Mouse (Mus musculus) heart, adult 8-10 months (tissue): ENCODE data around the gene Phgdh. TPM values are rescaled to one million over a fixed set of nuclear protein-coding genes. Genes with fewer than 3 reads are reported as not detected.

Experiments
- DNase-seq: peaks from one replicate; pipeline ENCODE4 v3.0.0; 2022; ENCODE audit warnings: low spot score
- total RNA-seq, 4 experiments: library from RNA; stranded (reverse); gene quantifications; 2 replicates each; pipeline ENCODE4 v1.2.4; 2022

Phgdh gene
- total RNA-seq, 4 experiments from 2014 or later, result 1.1 to 1.8 (median 1.5) TPM

DNA sequence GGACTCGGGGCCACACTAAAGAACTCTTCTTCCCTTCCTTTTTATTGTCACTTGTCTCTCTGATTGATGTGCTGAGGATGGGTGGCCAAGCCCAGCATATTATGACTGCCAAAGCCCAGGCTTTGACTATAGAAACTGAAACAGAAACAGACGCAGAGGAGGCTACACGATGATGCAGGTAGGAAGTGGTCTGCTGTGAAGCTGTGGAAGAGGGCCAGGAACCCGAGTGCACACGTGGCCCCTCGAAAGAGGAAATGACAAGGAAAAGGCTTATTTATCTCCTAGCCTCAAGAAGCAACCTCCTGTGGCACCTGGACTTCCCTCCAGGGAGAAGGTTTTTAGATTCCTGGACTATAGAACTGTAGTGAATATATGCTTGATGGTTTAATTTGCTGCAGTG lies 8.3 kb upstream of the Phgdh start:
- no peak for DNase-seq

DNA sequence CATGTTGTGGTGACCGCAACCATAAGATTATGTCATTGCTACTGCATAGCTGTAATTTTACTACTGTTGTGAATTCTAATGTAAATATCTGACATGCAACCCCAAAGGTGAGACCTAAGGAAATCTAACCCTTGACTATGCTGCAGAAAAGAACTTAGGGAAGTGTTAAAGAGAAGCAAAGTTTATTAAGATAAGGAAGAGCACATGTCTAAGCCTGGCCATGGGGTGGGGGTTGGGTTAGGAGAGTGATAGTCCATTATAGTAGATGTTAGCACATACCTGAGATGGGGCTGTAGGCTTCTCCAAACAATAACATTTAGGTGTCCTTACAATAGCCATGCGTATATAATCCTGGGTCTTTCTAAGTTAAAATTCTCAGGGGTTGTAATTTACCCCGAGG lies 3.4 kb upstream of the Phgdh start:
- no peak for DNase-seq

DNA sequence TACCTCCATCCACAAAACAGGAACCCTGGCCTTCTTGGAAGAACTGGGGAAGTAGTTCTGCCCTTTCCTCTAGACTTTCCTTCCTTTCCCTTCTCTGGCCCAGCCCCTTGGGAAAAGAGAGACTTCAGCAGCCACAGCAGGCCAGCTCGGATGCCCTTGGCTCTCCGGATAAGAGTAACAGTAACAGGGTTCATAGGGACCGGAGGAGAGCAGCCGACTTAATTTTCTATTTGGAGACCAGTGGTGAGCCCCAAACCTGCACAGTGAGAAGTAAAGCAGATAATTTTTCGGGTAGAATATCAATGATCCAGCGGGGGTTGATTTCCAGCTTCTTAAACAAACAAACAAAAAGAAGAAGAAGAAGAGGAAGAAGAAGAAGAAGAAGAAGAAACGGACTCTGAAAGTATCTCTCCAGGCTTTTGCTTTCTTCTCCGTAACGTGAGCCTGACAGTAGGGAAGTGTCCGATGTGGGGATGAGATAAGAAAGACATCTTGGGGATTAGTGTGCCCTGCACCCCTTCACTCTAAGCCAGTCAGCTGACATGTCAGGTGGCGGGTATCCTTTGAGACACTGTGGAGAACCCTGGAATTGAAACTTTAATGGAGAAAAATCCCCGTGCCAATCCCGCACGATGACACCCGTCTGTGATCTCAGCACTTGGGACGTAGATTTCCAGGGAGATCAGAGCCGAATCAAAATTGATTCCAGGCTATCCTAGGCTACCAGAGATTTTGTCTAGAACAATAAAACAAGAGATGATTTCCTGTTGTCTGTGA lies 1.2 kb upstream of the Phgdh start:
- DNase-seq, result no peak

DNA sequence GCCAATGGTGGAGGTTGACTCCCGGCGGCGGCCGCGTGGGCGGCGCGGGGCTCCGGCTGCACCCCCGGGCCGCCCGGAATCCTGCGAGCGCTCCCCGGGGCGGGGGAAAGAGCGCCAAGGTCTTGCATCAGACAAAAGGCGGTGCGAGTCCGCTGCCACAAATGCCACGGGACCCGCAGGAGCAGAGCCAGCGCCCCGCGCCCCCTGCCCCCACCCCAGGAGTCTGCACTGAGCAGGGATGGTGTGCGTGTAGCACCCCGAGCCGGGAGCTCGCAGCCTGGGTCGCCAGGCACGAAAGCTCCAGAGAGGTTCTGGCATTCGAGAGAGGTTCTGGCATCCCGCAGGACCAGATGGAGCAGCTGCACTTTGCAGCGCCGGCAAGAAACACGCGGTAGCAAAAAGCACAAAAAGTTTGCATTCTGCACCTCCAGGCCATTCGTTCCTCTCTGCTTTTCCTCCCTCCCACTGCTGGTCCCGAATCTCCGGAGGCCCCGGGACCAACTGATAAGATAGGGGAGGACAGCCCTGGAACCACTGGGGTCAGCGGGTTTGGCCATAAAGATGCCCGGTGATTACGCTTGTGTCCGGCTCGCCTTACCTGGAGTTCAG lies 589 bp downstream of the Phgdh start:
- no peak for DNase-seq

DNA sequence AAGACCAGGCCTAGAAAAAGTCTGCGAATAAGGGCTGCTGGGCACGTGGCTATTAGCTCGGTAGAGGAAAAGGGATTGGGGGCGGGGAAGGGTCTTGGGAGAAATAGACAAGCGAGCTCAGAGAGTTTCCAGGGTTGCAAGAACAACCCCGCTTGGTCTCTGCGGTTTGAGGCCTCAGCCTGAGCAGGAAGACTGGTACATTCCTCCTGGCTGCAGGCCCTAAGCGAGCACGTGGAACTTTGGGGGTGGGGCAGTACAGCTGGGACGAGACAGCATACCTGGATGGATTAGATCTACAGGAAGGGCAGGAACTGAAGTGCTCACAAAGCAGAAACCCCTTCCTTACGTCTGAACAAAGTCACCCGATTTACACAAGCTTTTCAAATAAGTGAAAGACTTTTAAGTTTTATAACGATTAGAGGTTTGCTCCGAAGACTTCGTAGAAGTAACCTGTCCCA lies 1.2 kb downstream of the Phgdh start:
- no peak for DNase-seq

DNA sequence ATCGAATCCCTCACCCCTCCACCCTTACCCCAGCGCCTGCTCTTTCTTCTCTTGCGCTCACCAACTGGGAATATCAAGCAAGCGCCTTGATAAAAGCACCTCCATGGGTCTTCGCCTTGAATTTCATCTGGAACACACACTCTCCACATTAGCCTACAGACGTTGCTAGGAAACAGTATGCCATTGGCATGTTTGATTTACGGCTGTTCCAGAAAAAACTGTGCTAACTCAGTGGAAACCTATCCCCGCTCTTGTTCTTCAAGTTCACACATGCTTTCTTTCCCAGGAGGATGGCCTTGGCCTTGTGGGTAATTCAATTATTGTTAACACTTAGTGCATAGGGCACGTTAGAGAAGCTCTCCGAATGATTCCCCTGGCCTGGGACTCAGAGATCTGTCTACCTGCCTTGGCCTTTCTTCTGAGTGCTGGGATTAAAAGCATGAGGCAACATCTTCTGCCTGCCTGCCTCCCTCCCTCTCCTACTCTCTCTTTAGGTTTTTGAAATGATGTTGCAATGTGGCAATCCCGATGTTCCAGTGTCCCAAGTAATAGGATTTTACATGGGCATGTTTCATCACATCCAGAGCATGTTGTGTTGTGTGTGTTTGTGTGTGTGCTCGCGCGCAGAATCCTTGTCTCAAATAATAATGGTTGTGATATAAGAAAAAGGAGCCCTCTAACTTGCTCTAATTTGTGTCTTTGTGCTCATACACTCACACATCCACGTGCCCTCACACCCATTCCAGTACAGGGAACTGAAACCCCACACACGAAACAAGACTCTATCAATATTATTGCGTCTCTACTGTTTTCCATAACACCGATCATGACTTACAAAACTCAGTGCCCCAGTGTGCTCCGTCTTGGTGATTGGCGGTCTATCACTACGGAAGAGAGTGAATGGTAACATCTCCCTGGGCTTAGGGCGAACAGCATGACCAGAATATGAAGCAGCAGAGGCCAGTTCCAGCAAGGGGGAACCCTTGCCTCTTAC lies 2.8 kb downstream of the Phgdh start:
- DNase-seq, result no peak

DNA sequence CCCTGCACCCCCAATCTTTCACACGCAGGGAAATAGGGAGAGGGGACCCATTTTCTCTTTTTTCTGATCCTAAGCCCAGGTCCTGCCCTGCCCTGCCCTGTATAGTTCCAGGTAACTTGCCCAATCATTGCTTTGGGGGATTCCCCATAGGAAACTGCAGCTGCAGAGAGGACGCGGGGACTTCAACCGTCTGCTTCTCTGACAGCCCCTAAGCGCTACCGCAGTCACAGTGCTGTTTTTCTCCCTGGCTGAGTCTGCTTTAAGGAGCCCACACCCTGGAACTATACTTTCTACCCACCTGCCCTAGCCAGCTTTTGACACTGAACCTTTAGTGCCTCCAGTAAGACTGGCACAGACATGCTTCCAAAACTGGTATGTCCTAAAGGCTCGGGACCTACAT lies 3.9 kb downstream of the Phgdh start:
- no peak for DNase-seq

DNA sequence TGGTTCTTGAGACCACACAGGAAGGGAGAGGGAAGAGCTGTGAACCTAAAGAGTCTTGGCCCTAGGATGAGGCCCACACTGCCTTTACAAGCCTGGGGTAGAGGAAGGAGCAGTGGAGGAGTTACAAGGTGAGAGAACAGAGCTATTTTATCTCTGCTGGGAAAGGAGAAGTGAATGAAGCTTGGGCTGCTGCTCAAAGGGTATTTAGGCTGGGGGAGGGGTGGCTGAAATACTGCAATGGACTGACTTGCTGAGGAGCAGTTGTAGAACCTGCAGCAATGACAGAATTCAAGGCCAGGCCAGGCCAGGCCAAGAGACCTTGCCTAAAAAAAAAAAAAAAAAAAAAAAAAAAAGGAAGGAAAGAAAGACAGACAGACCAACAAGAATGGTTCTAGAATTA lies 4.5 kb downstream of the Phgdh start:
- no peak for DNase-seq

DNA sequence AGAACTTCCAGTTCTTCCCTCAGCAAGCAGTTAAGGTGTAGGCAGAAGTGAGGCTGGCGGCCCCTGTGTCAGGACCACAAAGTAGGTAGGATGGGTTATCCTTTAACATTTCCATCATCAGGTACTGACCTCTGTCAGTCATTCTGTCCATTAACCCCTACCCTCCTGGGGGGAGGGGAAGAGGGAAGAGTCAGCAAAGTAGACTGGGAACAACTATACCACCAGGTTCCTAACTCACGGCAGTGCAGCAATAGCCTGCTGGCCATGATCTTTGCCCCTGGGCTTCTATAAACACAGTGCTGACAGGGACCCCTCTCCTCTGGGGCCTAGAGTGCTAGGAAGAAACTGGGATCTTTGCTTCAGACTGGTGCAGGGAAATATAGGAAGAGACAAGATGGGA lies 5.8 kb downstream of the Phgdh start:
- DNase-seq, result no peak

DNA sequence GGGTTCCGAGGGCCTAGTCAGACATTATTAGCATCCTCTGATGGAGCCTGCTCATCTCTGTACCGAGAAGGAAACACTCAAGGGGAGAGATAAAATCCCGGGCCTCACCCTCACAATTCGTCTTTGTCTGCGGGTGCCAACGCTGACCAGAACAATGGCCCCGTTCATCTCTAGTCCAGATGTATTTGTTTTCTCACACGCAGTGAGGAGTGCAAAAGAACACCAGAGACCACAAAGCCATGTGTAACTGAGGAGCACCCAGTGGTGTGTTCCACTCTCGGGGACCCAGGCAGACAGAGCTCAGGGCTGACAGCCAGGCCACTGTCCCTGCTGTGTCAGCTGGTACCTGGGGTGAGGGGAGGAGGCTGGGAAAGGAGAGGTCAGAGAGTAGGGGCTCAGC lies 15.6 kb downstream of the Phgdh start:
- DNase-seq, result no peak

DNA sequence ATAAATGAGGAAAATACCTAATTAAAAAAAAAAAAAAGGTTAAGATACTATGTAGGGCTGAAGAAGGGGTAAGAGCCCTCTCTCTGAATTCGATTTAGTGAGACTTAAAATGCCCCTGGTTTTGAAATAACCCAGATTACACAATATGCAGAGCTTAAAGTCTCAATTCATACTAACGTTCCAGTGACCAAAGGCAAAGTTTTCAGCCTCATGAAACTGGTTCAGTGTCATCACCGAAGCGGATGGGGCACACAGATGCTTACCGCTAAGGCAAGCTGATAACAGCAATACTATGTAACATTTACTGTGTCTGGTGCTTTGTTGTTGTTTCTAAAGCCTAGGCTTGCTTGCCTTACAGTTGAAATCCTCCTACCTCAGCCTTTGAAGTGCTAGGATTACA lies 17.6 kb downstream of the Phgdh start:
- no peak for DNase-seq

DNA sequence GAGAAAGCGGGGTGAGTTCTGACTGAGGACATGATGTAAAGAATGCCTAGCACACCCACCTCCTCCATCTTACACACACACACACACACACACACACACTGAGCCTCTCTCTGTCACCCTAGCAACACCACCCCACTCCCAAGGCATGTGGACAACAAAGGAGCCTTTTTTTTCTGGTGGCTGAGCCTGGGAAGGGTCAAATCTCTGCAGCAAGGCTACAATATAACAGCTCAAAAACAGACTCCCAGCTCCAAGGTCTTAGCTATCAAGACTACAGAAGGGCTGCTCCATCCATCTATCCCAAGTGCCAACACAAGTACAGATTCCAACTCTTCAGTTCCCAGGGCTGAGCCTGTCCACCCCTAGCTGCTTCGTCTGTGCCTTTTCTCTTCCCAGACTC lies 20.6 kb downstream of the Phgdh start:
- DNase-seq, result no peak

DNA sequence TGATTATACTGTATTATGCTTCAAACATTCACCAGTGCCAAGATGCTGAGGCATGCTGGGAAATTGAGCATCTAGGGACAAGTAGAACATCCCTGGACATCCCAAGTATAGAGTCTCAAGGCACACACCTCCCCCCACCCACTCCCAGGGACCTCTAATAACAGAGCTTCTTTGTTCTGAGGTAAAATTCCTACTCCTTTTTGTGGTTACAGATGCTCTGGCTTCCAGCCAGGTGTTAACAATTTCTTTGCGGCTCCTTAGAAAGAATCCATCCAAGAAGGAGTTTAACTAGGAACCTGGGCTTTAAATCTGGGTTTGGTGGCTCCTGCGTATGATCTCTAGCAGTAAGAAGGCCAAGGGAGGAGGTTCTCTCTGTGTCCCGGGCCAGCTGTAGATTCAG lies 22.6 kb downstream of the Phgdh start:
- DNase-seq, result no peak

DNA sequence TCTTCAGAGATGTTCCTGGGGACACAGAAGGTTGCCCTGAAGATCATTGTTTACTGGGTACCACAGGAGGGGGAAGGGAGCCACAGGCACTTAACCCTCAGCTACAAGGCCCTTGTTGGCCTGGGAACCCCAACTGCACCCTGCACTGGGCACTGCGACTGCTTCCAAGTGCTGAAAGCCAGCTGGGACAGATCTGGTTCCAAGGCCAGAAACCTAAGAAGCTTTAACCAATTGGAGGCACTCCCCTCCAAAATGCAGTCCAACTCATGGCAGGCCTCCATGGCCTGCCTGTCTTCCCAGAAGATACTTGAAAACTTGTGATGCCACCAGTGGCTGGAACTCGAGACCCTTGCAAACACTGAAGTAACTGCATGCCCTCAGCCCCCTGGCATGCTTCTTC lies 24.6 kb downstream of the Phgdh start:
- DNase-seq, result no peak

DNA sequence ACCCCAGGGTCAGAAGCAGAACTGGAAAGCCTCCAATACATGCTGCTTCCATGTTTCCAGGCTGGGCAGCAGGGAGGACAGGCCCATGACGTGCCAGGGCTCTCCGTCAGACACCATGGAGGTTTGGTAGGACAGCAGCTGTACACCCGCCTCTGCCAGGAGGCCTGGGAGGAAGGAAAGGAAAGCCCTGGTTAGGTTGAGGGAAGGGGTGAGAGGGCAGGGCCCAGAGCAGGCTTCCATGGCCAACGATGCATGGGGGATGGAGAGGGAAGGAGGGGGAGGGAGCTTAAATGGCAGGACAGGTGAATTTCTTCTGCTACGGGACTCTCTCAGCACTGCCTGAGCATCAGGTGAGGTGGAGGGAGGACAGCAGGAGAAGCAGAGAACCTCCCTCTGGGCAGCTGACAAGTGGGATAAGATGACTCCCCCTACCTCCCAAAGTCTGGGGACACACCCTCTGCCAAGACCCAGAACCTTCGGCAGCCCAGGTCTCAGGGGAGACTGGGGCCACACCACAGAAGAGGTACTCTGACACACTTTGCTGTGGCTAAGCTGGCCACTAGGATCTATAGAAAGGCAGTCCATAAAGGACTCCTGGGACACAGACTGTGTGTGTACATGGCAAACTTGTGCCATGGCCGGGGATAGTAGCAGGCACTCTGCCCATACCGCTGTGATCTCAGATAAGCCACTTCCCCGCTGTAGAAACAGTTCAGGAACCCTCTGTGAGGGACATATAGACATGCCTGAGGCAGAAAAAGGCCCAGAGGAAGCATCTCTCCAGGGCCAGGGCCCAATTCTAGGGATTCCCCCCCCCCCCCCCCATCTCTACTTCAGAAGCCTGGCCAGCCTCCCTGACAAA lies 26.3 kb downstream of the Phgdh start:
- DNase-seq, result no peak

DNA sequence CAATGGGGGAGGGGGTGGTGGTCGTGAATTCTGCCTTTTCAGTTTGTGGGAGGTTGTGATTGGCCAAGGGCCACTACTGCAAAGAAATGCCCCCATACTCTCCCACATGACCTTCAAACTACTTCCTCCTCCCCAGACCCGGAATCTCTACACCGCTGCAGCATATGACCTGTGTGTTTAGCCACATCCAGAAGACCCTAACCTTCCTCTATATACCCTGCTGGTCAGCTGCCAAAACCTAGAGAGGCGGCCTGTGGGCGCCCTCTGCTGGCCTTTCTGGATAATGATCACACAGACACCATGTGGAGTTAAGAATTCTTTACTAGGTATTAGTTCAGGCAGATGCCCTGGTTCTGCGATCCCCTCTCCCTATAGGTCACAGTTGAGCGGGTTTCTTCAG lies 26.9 kb downstream of the Phgdh start:
- peak; percentile 36 for DNase-seq

DNA sequence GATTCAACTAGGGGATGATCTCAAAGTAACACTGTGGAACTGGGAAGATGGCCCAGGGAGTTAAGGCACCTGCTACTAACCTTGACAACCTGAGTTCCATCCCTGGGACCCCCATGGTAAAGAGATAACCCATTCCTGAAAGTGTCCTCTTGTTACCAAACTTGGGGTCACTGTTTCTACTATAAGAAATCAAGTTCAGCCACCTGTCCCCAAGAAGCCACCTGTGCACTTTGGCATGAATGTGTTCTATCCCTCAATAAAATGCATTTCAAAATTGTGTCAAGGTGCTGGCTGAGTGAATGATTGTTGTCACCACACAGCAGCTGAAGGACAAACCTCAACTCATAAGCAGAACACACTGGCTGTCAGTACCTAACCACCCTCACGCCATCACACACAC lies 29.3 kb downstream of the Phgdh start:
- no peak for DNase-seq

DNA sequence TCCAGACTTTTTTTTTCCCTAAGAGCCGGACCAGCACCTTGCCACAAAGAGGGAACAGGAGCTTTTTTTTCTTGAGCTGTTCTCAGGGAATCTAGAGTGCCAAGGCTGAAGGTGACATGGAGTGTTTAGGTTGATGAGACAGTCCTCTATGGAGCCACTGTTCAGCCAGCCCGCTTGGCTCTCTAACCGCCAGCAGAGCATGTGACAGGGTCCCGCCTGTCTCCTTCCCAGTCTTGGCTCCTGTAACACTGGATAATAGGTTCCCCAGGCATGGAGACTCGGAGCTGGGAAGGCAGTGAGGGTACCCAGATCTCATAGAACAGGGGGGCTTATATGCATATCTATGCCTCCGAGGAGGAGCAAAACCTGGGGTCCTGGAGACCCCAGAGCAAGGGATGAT lies 31.2 kb downstream of the Phgdh start:
- no peak for DNase-seq

DNA sequence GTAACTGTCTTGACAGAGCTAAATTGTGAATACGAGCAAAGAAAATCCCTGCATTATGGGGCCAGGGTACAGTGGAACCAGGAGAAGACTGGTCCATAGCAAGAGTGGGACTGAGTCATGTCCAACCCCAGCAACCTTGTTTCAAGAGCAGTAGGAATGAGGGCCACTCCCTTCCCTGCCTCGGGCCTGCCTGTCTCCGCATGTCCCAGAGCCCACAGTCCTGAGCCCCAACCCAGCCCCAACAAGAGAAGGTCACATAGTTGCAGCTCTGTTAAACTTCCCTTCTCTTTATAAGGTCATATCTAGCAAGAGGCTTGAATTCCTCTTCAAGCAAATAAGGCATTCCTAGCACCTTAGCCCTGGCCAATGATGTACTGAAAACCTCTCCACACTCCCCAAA lies 38.0 kb downstream of the Phgdh start:
- DNase-seq, result no peak

DNA sequence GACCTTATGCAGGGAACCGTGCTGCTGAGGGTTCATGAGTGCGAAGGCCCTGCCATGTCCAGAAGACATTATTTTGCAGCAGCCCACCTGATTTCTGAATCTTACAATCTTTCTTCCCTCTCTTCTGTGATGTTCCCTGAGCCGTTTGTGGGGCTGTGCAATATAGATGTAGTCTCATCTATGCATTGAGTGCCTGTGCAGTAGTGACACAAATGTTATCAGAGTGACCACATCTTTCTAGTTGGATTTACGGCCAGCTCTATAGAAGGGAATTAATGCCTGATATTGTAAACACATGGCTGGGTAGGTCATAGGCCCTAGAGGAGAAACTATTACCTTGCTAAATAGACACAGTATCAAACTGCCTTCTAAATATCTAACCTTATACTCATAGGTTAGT lies 39.5 kb downstream of the Phgdh start:
- DNase-seq, result no peak

DNA sequence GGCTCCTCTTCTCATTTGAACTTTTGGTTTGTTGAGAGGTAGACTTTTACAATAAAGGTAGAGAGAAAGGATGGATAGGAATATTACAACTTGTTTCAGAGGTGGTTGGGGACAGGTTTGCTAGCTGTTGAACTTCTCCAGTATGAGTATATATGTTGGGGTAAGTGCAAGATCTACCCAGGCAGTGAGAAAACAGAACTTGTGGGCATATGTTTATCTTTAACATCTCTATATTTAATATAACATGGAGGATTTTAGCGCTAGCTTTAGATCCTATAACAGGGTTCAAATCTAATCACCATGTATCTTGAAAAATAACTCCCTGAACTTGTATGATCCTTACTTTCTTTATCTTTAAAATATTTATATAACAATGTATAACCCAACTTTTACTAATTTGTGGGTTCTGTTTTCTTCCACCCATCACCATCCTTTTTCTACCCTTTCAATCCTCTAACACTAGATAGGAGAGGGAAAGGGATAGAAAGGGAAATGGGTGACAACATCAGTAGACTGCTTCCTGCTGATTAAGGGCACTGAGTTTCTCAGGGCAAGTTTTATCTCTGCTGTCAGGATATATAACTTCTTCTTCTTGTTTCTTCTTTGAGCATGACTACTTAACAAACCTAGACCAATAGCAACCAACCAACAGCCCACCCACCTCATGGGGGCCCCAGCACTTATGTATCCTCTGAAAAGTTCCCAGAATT lies 40.2 kb downstream of the Phgdh start:
- no peak for DNase-seq
